Mouse (Mus musculus): Measurements from ENCODE around the gene Pglyrp2. TPM values are rescaled to one million over a fixed set of nuclear protein-coding genes. Genes with fewer than 3 reads are reported as not detected.

Pglyrp2 gene
- polyA plus RNA-seq, 1 experiment: 202 TPM

DNA sequence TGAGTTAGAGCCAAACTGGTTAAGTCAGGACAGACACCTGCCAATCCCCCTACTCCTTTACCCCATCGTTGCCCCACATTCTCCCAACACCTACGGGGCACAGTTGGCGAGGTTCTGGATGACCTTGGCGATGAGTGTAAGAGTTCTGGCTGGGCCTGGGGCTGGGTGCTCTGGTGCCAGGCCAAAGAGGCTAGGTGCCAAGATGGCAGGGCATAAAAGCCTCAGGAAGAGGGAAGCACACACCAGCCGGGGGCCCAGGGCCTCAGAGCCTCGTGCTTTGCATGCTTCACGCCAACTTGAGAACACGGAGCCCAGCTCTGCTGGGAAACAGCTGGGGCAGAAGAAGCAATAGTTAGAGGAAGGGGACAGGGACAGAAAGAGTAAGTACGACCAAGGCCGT lies 30.0 kb downstream of the Pglyrp2 start:
- no peak overlapping the region for H3K27ac ChIP-seq (ENCODE audit: control insufficient read depth, insufficient read depth, low read length)
- TF ChIP-seq POLR2A (IDR thresholded peaks at IDR 0.05; ENCODE audit: control insufficient read depth, extremely low read depth, insufficient read depth, low read length, poor library complexity) (no peak), CTCF (IDR thresholded peaks at IDR 0.05; ENCODE audit: borderline replicate concordance, control insufficient read depth, extremely low read depth, insufficient read depth, low read length, poor library complexity) (no peak)

DNA sequence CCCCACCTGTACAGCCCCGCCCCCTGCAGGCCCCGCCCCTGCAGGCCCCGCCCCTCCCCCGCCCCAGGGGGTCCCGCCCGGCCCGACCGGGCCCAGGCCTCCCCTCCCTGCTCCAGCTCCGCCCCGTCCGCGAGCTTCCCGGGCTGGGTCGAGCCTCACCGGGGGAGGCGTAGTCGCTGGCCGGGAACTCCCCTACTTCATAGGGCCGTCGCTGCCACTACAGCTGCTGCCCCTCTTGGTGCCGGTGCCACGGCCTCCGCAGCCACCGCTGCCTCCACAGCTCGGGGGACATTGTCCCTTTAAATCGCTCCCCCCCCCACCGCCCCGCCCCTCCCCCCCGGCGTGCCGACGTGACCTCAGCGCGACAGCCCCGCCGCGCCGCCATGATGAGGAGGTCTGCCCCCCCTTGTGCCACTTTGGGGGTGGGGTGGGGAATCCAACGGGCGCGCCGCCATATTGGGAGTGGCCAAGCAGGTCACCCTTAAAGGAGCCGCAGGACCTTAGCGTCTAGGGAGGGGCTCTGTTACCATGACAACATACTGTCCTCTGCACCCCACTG lies 34.8 kb downstream of the Pglyrp2 start, which contains the start of gene Wiz:
TSS of gene Wiz (minus strand) at position 339 of the 559 bp plus-strand sequence.
- H3K27ac ChIP-seq (ENCODE audit: control insufficient read depth, insufficient read depth, low read length): no peak within 1 kb of the TSS
- peak within 1 kb of the TSS; percentile 55 for H3K4me3 ChIP-seq (ENCODE audit: control insufficient read depth, insufficient read depth, low read length)
- H3K36me3 ChIP-seq (ENCODE audit: control insufficient read depth, insufficient read depth, low read length): peaks cover 33% of the 10 kb centered on the region
- peak; percentile 90 for DNase-seq
- peaks cover 11% of the 10 kb centered on the region for H3K4me1 ChIP-seq (replicated peaks; ENCODE audit: control insufficient read depth, insufficient read depth, low read length)
- H3K27me3 ChIP-seq (ENCODE audit: control insufficient read depth, insufficient read depth, low read length): no peaks in the 10 kb centered on the region
- 1% methylated on average over 31 of the region's 44 CpGs for WGBS
- no peak for TF ChIP-seq POLR2A (IDR thresholded peaks at IDR 0.05; ENCODE audit: control insufficient read depth, extremely low read depth, insufficient read depth, low read length, poor library complexity)
- TF ChIP-seq CTCF (IDR thresholded peaks at IDR 0.05; ENCODE audit: borderline replicate concordance, control insufficient read depth, extremely low read depth, insufficient read depth, low read length, poor library complexity): no peak; the same call in 1 of the 2 replicates

More for the DNA sequence above, 30.0 kb downstream of the Pglyrp2 start:
- Histone ChIP-seq H3K4me3 (ENCODE audit: control insufficient read depth, insufficient read depth, low read length) (no peak overlapping the region), H3K36me3 (ENCODE audit: control insufficient read depth, insufficient read depth, low read length) (peaks cover 81% of the 10 kb centered on the region), H3K27me3 (ENCODE audit: control insufficient read depth, insufficient read depth, low read length) (no peaks in the 10 kb centered on the region), H3K4me1 (replicated peaks; ENCODE audit: control insufficient read depth, insufficient read depth, low read length) (no peaks in the 10 kb centered on the region)
- 96% methylated on average over 10 of the region's 10 CpGs for WGBS
- no peak for DNase-seq

- TF ChIP-seq CTCF (IDR thresholded peaks at IDR 0.05; ENCODE audit: borderline replicate concordance, control insufficient read depth, extremely low read depth, insufficient read depth, low read length, poor library complexity) (no peak), POLR2A (IDR thresholded peaks at IDR 0.05; ENCODE audit: control insufficient read depth, extremely low read depth, insufficient read depth, low read length, poor library complexity) (0 out of 2 replicates have a peak, but pooled peaks have one; percentile 5)
- WGBS: 6% methylated on average over 23 of the region's 39 CpGs
- peak; percentile 77 for DNase-seq
- H3K27me3 ChIP-seq (ENCODE audit: control insufficient read depth, insufficient read depth, low read length): no peaks in the 10 kb centered on the region
- H3K27ac ChIP-seq (ENCODE audit: control insufficient read depth, insufficient read depth, low read length): no peak overlapping the region
- H3K36me3 ChIP-seq (ENCODE audit: control insufficient read depth, insufficient read depth, low read length): peaks cover 27% of the 10 kb centered on the region
- H3K4me1 ChIP-seq (replicated peaks; ENCODE audit: control insufficient read depth, insufficient read depth, low read length): peaks cover 11% of the 10 kb centered on the region
- peak overlapping the region; percentile 55 for H3K4me3 ChIP-seq (ENCODE audit: control insufficient read depth, insufficient read depth, low read length)
Measured at GRCm38 (mm10) chr17:32388370-32389100, 35.4 kb downstream of the Pglyrp2 start.

DNA sequence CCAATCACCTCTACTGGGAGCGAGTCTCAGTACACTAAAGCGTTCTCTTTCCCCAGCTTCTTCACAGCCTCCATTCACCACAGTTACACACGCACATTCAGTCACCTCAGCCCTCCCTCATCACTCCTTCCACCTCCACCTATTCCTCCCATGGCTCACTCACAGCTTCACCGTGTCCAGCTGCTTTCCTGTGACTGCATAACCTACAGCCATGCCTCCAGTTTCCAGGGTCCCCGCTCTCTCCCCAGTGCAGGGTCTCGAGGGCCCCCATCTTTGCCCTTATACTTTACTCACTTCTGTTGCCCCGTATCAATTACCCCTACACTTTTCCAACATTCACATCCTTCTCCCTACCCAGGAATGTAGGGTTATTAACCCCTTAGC lies 36.0 kb downstream of the Pglyrp2 start:
- H3K4me3 ChIP-seq (ENCODE audit: control insufficient read depth, insufficient read depth, low read length): no peak overlapping the region

DNA sequence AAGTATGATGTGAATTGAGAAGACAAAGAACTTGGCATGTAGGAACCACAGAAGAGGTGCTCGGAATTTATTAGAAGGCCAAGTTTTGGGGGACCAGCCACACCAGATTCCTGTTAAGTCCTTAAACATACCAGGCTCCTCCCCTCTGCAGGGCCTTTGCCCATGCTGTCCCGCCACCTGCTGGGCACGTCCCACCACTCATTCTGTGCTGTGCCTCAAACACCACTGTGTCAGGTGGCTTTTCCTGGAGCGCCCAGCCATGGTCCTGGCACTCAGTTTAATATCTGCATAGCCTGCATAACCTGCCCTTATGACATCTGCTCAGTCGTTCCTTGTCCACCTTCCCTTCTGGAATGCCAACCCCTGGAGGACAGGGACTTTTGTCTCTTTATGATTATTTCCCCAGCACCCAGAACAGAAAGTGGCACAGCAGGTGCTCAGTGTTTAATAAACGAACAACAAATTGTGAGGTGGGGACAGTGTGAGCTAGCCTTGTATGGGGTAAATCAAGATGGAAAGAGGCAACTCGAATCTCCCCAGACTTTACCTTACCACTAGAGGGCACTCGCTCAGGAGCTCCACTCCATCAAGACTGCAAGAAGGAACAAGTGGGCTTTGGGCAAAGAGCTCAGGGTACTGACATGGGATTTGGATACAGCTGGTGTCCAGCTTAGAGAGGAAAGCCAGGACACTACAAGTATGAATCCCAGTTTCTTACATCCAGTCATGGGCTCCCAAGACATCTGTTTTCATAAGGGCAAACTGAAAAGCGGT lies 37.1 kb downstream of the Pglyrp2 start:
- Histone ChIP-seq H3K27ac (ENCODE audit: control insufficient read depth, insufficient read depth, low read length) (no peak overlapping the region), H3K4me1 (replicated peaks; ENCODE audit: control insufficient read depth, insufficient read depth, low read length) (peaks cover 11% of the 10 kb centered on the region), H3K4me3 (ENCODE audit: control insufficient read depth, insufficient read depth, low read length) (no peak overlapping the region), H3K27me3 (ENCODE audit: control insufficient read depth, insufficient read depth, low read length) (no peaks in the 10 kb centered on the region), H3K36me3 (ENCODE audit: control insufficient read depth, insufficient read depth, low read length) (peaks cover 10% of the 10 kb centered on the region)
- DNase-seq: peak; percentile 72
- TF ChIP-seq CTCF (IDR thresholded peaks at IDR 0.05; ENCODE audit: borderline replicate concordance, control insufficient read depth, extremely low read depth, insufficient read depth, low read length, poor library complexity): no peak
- WGBS: 55% methylated on average over 9 of the region's 9 CpGs

More for the DNA sequence above, 36.0 kb downstream of the Pglyrp2 start:
- no peak for DNase-seq
- peaks cover 21% of the 10 kb centered on the region for H3K36me3 ChIP-seq (ENCODE audit: control insufficient read depth, insufficient read depth, low read length)
- peaks cover 11% of the 10 kb centered on the region for H3K4me1 ChIP-seq (replicated peaks; ENCODE audit: control insufficient read depth, insufficient read depth, low read length)
- H3K27me3 ChIP-seq (ENCODE audit: control insufficient read depth, insufficient read depth, low read length): no peaks in the 10 kb centered on the region
- no peak overlapping the region for H3K27ac ChIP-seq (ENCODE audit: control insufficient read depth, insufficient read depth, low read length)
- 88% methylated on average over 7 of the region's 7 CpGs for WGBS
- TF ChIP-seq CTCF (IDR thresholded peaks at IDR 0.05; ENCODE audit: borderline replicate concordance, control insufficient read depth, extremely low read depth, insufficient read depth, low read length, poor library complexity) (no peak), POLR2A (IDR thresholded peaks at IDR 0.05; ENCODE audit: control insufficient read depth, extremely low read depth, insufficient read depth, low read length, poor library complexity) (no peak)

GRCm38 (mm10) chr17:32383661-32384060 lies 40.3 kb downstream of the Pglyrp2 start:
- TF ChIP-seq POLR2A (IDR thresholded peaks at IDR 0.05; ENCODE audit: control insufficient read depth, extremely low read depth, insufficient read depth, low read length, poor library complexity) (no peak), CTCF (IDR thresholded peaks at IDR 0.05; ENCODE audit: borderline replicate concordance, control insufficient read depth, extremely low read depth, insufficient read depth, low read length, poor library complexity) (no peak)
- no peak overlapping the region for H3K27ac ChIP-seq (ENCODE audit: control insufficient read depth, insufficient read depth, low read length)
- no peak overlapping the region for H3K4me3 ChIP-seq (ENCODE audit: control insufficient read depth, insufficient read depth, low read length)
- H3K36me3 ChIP-seq (ENCODE audit: control insufficient read depth, insufficient read depth, low read length): no peaks in the 10 kb centered on the region
- no peaks in the 10 kb centered on the region for H3K27me3 ChIP-seq (ENCODE audit: control insufficient read depth, insufficient read depth, low read length)
- peaks cover 11% of the 10 kb centered on the region for H3K4me1 ChIP-seq (replicated peaks; ENCODE audit: control insufficient read depth, insufficient read depth, low read length)
- DNase-seq: no peak
- WGBS: 95% methylated on average over 5 of the region's 5 CpGs

Measured in thymus, adult 2 months (tissue).